ENCODE assay signal across 11 mouse cellular contexts in the genomic region with DNA sequence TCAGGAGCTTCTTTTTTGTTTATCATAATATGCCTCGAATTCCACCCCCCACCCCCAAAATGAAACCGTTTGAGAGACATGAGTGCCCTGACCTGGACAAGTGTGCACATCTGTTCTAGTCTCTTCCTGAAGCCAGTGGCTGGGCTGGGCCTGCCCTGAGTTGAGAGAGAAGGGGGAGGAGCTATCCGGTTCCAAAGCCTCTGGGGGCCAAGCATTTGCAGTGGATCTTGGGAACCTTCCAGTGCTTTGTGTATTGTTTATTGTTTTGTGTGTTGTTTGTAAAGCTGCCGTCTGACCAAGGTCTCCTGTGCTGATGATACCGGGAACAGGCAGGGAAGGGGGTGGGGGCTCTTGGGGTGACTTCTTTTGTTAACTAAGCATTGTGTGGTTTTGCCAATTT. TPM values are rescaled to one million over a fixed set of nuclear protein-coding genes. Genes with fewer than 3 reads are reported as not detected.
DNase-seq lines count a peak whose midpoint lies in the region; ATAC-seq lines count a peak whose summit lies in the region.
"Had no signal": no experiment of that assay in that cellular context is flagged by ENCODE, and none has a peak within 500 bp of the region (broad histone marks: within the 10 kb centered on the region; RNA-seq: fewer than 3 reads in every experiment).

No protein-coding gene starts in this region.

- H3K4me2 ChIP-seq in forebrain, embryonic 15.5 days (replicated peaks), result no peak overlapping the region
- H3K4me2 ChIP-seq: heart, embryonic 13.5 days had no signal

- no peak overlapping the region for H3K9ac ChIP-seq in forebrain, embryonic 15.5 days (replicated peaks)
- H3K9ac ChIP-seq: heart, embryonic 13.5 days had no signal

- 28% methylated on average over 5 of the region's 5 CpGs for WGBS in forebrain, embryonic 10.5 days
- WGBS in forebrain, embryonic 15.5 days, result 18% methylated on average over 5 of the region's 5 CpGs

- peaks cover 5% of the 10 kb centered on the region for H3K27me3 ChIP-seq in forebrain, embryonic 10.5 days (ENCODE audit: poor library complexity, severe bottlenecking)
- no peaks in the 10 kb centered on the region; the same call in 1 of the 2 replicates for H3K27me3 ChIP-seq in forebrain, embryonic 15.5 days
- H3K27me3 ChIP-seq: heart, embryonic 13.5 days had no signal

- H3K27ac ChIP-seq in forebrain, embryonic 10.5 days, result peak overlapping the region; percentile 1; the same call in 1 of the 2 replicates
- no peak overlapping the region for H3K27ac ChIP-seq in forebrain, embryonic 15.5 days (replicated peaks)
- H3K27ac ChIP-seq: heart, embryonic 13.5 days had no signal

- no peak for ATAC-seq in forebrain, embryonic 15.5 days (replicated peaks)
- no peak for ATAC-seq in megakaryocyte-erythroid progenitor cell, adult 5-6 weeks (replicated peaks; ENCODE audit: low FRiP score, low TSS enrichment, poor library complexity, severe bottlenecking)
- ATAC-seq in erythroid progenitor cell, adult 5-6 weeks (replicated peaks; ENCODE audit: low FRiP score, poor library complexity, severe bottlenecking), result no peak
- ATAC-seq: intestine, postnatal 0 days had no signal

- no peak for DNase-seq in forebrain, embryonic 10.5 days (ENCODE audit: extremely low spot score, low spot score)
- peak; percentile 11 to 51 for DNase-seq in kidney, postnatal 25 days
- no peak for DNase-seq in kidney, adult 11 months
- DNase-seq in NIH3T3 (ENCODE audit: low read depth), result peak; percentile 26
- DNase-seq in gastrocnemius, postnatal 25 days, result peak; percentile 55

- no peak overlapping the region for H3K4me3 ChIP-seq in forebrain, embryonic 10.5 days
- no peak overlapping the region for H3K4me3 ChIP-seq in forebrain, embryonic 15.5 days
- H3K4me3 ChIP-seq: heart, embryonic 13.5 days had no signal

- no peaks in the 10 kb centered on the region for H3K9me3 ChIP-seq in forebrain, embryonic 10.5 days
- no peaks in the 10 kb centered on the region for H3K9me3 ChIP-seq in forebrain, embryonic 15.5 days
- H3K9me3 ChIP-seq: heart, embryonic 13.5 days had no signal

- H3K36me3 ChIP-seq in forebrain, embryonic 10.5 days (replicated peaks), result no peaks in the 10 kb centered on the region
- no peaks in the 10 kb centered on the region for H3K36me3 ChIP-seq in forebrain, embryonic 15.5 days

- peaks cover 39% of the 10 kb centered on the region for H3K4me1 ChIP-seq in forebrain, embryonic 10.5 days
- H3K4me1 ChIP-seq in forebrain, embryonic 15.5 days, result peaks cover 7% of the 10 kb centered on the region; the same call in 1 of the 2 replicates

RNA-seq across cellular contexts. Expression of a gene that starts 2.3 kb away (rescaled TPM):
- not detected in 2 replicates for polyA plus RNA-seq in forebrain, embryonic 10.5 days (2016; fragmentation: Nextera tagmentation; extraction: Ambion mirVana)
- polyA plus RNA-seq in forebrain, embryonic 15.5 days (2015; fragmentation: Nextera tagmentation; extraction: Ambion mirVana), result 0.22 TPM in 1 of 2 replicates, not detected in the other
- total RNA-seq in gastrocnemius, postnatal 25 days (2021), result 10 to 100 TPM; 16.2 to 26.0 TPM
- not detected in 2 replicates for total RNA-seq in megakaryocyte-erythroid progenitor cell, adult 5-6 weeks (2014; fragmentation: Nextera tagmentation)
- not detected in 2 replicates for total RNA-seq in megakaryocyte-erythroid progenitor cell, adult 5-6 weeks (2017)
- not detected in 2 replicates for total RNA-seq in erythroid progenitor cell, adult 5-6 weeks (2015; ENCODE audit: low replicate concordance)
- total RNA-seq in erythroid progenitor cell, adult 5-6 weeks (2017; ENCODE audit: low replicate concordance), result not detected in 2 replicates
- total RNA-seq: liver, adult 2 months had no signal
- polyA plus RNA-seq: liver, adult 2 months had no signal

RNA-seq across cellular contexts. Expression of a gene that starts 40.7 kb away (rescaled TPM):
- polyA plus RNA-seq in forebrain, embryonic 10.5 days (2016; fragmentation: Nextera tagmentation; extraction: Ambion mirVana), result 1.6 and 2.1 TPM in 2 replicates
- polyA plus RNA-seq in forebrain, embryonic 15.5 days (2015; fragmentation: Nextera tagmentation; extraction: Ambion mirVana), result 9.3 and 11.3 TPM in 2 replicates
- total RNA-seq in gastrocnemius, postnatal 25 days (2021), result 1 to 10 TPM in 1 of 2 experiments, under 1 TPM in 1; 0.97 to 1.0 TPM
- total RNA-seq in megakaryocyte-erythroid progenitor cell, adult 5-6 weeks (2014; fragmentation: Nextera tagmentation), result 0.32 and 1.1 TPM in 2 replicates
- 1.1 and 1.6 TPM in 2 replicates for total RNA-seq in megakaryocyte-erythroid progenitor cell, adult 5-6 weeks (2017)
- total RNA-seq in erythroid progenitor cell, adult 5-6 weeks (2015; ENCODE audit: low replicate concordance), result 0.42 and 0.72 TPM in 2 replicates
- total RNA-seq in erythroid progenitor cell, adult 5-6 weeks (2017; ENCODE audit: low replicate concordance), result 3.0 TPM in 1 of 2 replicates, not detected in the other

RNA-seq across cellular contexts. Expression of a gene that starts 56.8 kb away (rescaled TPM):
- polyA plus RNA-seq in forebrain, embryonic 10.5 days (2016; fragmentation: Nextera tagmentation; extraction: Ambion mirVana), result 0.14 and 0.36 TPM in 2 replicates
- polyA plus RNA-seq in forebrain, embryonic 15.5 days (2015; fragmentation: Nextera tagmentation; extraction: Ambion mirVana), result 14.0 and 15.7 TPM in 2 replicates
- 1 to 10 TPM in 1 of 2 experiments, under 1 TPM in 1; 0.49 to 2.7 TPM for total RNA-seq in gastrocnemius, postnatal 25 days (2021)
- not detected in 2 replicates for total RNA-seq in megakaryocyte-erythroid progenitor cell, adult 5-6 weeks (2014; fragmentation: Nextera tagmentation)
- not detected in 2 replicates for total RNA-seq in megakaryocyte-erythroid progenitor cell, adult 5-6 weeks (2017)
- not detected in 2 replicates for total RNA-seq in erythroid progenitor cell, adult 5-6 weeks (2015; ENCODE audit: low replicate concordance)
- total RNA-seq in erythroid progenitor cell, adult 5-6 weeks (2017; ENCODE audit: low replicate concordance), result not detected in 2 replicates

Comparison
In these comparisons a context has a peak if more than half of its experiments do, and no peak if none do; other contexts are left out.
1. DNase-seq: peak in kidney, postnatal 25 days (2 of 2), NIH3T3 (single experiment) and gastrocnemius, postnatal 25 days (single experiment); none in forebrain, embryonic 10.5 days (single experiment) and kidney, adult 11 months (single experiment).
2. RNA of a gene that starts 2.3 kb away (total RNA-seq): 16.2 to 26.0 TPM in gastrocnemius, postnatal 25 days; not detected in megakaryocyte-erythroid progenitor cell, adult 5-6 weeks and not detected in erythroid progenitor cell, adult 5-6 weeks; every median in the first group is over 10 times any median in the second.